Mouse (Mus musculus): Measurements from ENCODE around the gene Gsk3a.
A peak's percentile ranks its signal among the peaks of the same experiment; 100 is the strongest.

The Gsk3a gene

GRCm38 (mm10) chr7:25187662-25188650 is 49.7 kb downstream of the Gsk3a start:
- DNase-seq (ENCODE audit: low spot score in 2 of 2): peak; percentile 90

- DNase-seq (ENCODE audit: low spot score in 2 of 2): no peak
These were observed 53.6 kb downstream of the Gsk3a start for GRCm38 (mm10) chr7:25184091-25184490.

GRCm38 (mm10) chr7:25181814-25182213 is 55.8 kb downstream of the Gsk3a start:
- DNase-seq (ENCODE audit: low spot score in 2 of 2): no peak

GRCm38 (mm10) chr7:25181331-25181790 is 56.3 kb downstream of the Gsk3a start:
- no peak for DNase-seq (ENCODE audit: low spot score in 2 of 2)

- no peak for DNase-seq (ENCODE audit: low spot score in 2 of 2)
These were observed 57.1 kb downstream of the Gsk3a start for GRCm38 (mm10) chr7:25180512-25180911.

GRCm38 (mm10) chr7:25179606-25180161 is 58.0 kb downstream of the Gsk3a start, which contains the start of gene Pou2f2:
Gene Pou2f2, minus strand, starts transcription at chr7:25179726.
- DNase-seq (ENCODE audit: low spot score in 2 of 2): peak; percentile 85 to 86

DNA sequence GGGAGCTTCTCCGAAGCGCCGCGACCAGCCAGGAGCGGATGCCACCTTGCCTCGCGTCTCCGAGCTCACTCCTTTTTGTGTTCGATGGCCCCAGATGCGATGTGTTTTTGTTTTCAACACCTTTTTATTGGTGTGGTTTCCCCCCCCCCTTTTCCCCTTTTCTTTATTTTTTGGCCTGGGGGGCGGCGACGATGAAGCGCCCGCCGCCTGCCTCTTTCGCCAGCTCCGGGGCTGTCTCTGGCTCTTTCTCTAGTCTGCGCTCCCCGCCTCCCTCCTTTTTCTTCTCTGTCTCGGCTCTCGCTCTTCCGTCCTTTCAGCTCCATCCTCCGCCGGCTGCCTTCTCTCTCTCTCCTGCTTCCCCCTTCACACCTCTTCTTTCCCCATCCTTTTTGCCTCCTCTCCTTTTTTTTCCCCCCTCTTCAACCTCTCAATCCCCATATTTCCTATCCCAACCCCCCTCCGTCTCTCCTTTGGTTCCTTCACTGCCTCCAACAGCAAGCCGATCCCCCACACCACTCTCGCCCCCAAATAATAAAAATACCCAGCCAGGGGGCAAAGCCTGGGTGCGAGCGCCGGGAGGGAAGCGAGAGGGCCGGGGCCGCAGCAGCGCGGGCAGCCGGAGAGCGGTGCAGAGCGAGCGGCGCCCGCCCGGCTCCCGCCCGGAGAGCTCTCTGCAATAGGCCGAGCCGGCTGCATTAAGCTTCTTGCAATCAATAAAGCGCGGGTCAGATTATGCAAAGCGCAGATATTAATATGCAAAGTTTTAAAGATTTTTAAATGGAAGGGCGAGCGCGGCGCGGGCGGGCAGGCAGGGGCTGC is 58.7 kb downstream of the Gsk3a start:
- DNase-seq (ENCODE audit: low spot score in 2 of 2): peak in 1 of 2 experiments; percentile 22

- peak; percentile 19 to 44 for DNase-seq (ENCODE audit: low spot score in 2 of 2)
These were observed 59.3 kb downstream of the Gsk3a start for GRCm38 (mm10) chr7:25178317-25178716.

All from frontal cortex, postnatal 36 days (tissue).